12 mouse cellular contexts compared by ENCODE assay signal in the genomic region with DNA sequence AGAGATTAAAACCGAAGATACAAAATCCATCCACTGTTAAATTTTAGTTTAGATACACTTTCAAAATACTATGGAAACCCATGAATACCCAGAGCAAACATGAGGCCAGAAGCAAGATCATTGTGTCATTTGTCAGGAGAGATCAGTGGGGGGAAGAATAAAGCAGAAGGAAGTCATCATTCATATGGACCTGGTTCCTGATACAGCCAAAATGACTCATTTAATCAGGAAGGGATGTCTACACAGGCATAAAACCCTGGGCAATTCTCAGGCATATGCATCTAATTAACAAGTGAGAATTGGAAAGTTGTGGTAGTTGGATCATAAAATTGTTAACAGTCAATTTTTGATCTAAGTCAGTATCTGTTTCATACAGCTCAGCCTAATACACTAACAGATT.
"Had no signal": no experiment of that assay in that cellular context is flagged by ENCODE, and none has a peak within 500 bp of the region (broad histone marks: within the 10 kb centered on the region; RNA-seq: fewer than 3 reads in every experiment).

No protein-coding gene starts in this region.

- ATAC-seq: midbrain, embryonic 13.5 days; midbrain, embryonic 15.5 days had no signal

- DNase-seq: lung, adult 18-20 months; lung, embryonic 14.5 days; lung, postnatal 10 days; lung, postnatal 4 days; retina, postnatal 1 day; right cerebral cortex, adult 18-20 months; right cerebral cortex, postnatal 14 days; thymus, adult 2 months; thymus, postnatal 25 days; thymus, postnatal 4 days had no signal
